Mouse (Mus musculus) neural tube, embryonic 14.5 days (tissue): ENCODE measurements at regions not wholly inside any gene's neighbourhood (a gene's known extent, or its start where the extent isn't known, plus 50 kb on each side); places are given as distances from the start of the nearest gene placed in this dataset.

Experiments used
- ATAC-seq: fragments of 200-750 bp; cut with Nextera tagmentation; 2 replicates; pipeline ENCODE4 v1.8.0; 2017; ENCODE audit warnings: low read depth, mild to moderate bottlenecking, moderate TSS enrichment, moderate library complexity
- H3K27ac ChIP-seq: fragments of 300-500 bp; sonication (generic); 2 replicates; pipeline ENCODE4 v1.5.1; 2014; ENCODE audit warnings: low read depth, mild to moderate bottlenecking, control low read depth, low read length, moderate library complexity, mixed read lengths
- H3K27me3 ChIP-seq: fragments of 300-500 bp; sonication (generic); 2 replicates; pipeline ENCODE4 v1.6.1; 2014; ENCODE audit warnings: low read length; ENCODE audit not compliant: control insufficient read depth, insufficient read depth
- H3K36me3 ChIP-seq: fragments of 300-500 bp; sonication (generic); 2 replicates; pipeline ENCODE4 v1.6.1; 2014; ENCODE audit warnings: low read length, mixed read lengths; ENCODE audit not compliant: control insufficient read depth, insufficient read depth
- H3K4me1 ChIP-seq: fragments of 300-500 bp; sonication (generic); 2 replicates; pipeline ENCODE4 v1.6.1; 2014; ENCODE audit warnings: low read length; ENCODE audit not compliant: control insufficient read depth, insufficient read depth
- H3K4me2 ChIP-seq: fragments of 300-500 bp; sonication (generic); 2 replicates; pipeline ENCODE4 v1.6.1; 2014; ENCODE audit warnings: mild to moderate bottlenecking, low read depth, low read length, control low read depth
- H3K4me3 ChIP-seq: fragments of 300-500 bp; sonication (generic); 2 replicates; pipeline ENCODE4 v1.5.1; 2014; ENCODE audit warnings: low read depth, low read length, control low read depth, mixed read lengths
- H3K9ac ChIP-seq: fragments of 300-500 bp; sonication (generic); replicated peaks from 2 replicates; pipeline ENCODE4 v1.6.1; 2014; ENCODE audit warnings: low read depth, mild to moderate bottlenecking, control low read depth, low read length, mixed read lengths
- H3K9me3 ChIP-seq: fragments of 300-500 bp; sonication (generic); 2 replicates; pipeline ENCODE4 v1.6.1; 2016; ENCODE audit warnings: low read length; ENCODE audit not compliant: control insufficient read depth
- WGBS: fragments of 180-500 bp; shearing (Covaris S2); extraction: QIAGEN DNeasy Blood & Tissue Kit; methylation state at CpG from one replicate; pipeline ENCODE4 v1.1.7; 2014; 5-methylcytosine and 5-hydroxymethylcytosine counted together

DNA sequence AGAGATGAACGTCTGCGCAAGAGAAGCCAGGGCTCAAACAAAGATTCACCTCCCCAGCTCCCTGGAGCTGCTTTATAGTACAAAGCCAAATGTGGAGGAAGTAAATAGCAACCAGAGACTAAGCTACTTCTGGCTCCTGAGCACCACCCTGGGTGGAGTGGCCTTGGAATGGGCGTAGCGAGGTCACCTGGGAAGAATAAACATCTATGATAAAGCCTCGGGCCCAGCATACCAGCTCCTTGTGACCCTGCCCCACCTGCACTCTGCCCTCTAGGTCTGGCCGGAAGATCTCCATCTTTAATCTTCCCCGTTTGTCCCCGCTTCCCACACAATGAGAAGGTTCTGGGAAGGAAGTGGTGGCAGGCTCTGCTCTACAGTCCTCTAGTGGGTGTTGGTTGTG is 61.0 kb upstream of the Ptpn3 start:
- Histone ChIP-seq H3K4me1 (no peaks in the 10 kb centered on the region), H3K27me3 (no peaks in the 10 kb centered on the region), H3K36me3 (no peaks in the 10 kb centered on the region), H3K27ac (no peak overlapping the region), H3K9ac (no peak overlapping the region), H3K9me3 (no peaks in the 10 kb centered on the region), H3K4me2 (no peak overlapping the region), H3K4me3 (no peak overlapping the region)
- WGBS: 90% methylated on average over 8 of the region's 8 CpGs
- ATAC-seq: no peak

DNA sequence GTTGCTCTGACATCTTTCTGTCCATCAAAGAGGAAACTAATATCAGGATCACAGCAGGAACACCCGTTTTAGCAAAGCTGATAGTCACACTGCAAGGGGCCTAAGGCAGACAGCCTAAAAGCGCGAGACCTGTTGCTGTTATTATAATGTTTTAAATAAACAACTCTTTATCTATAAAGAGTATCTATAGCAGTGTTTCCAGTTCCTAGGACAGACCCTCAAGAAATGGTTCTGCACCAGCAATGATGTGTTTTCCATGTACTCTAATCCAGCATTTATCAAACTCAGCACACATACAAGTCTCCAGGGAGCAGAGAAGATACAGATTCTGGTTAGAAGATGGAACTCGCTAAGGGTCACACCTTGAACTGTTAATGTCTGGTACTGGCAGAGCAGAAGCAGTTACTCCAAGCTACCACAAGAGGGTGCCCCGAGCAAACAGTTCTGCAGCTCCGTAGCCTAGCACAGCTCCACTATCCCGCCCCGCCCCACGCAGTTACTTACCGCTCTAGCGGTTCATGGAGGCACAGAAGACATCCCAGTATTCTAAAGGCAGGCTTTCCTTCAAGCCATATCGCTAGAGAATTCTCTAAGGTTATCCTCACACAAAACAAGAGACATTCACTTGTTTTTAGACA is 64.2 kb upstream of the Palm2 start:
- no peak overlapping the region for H3K4me3 ChIP-seq
- H3K36me3 ChIP-seq: no peaks in the 10 kb centered on the region
- H3K27ac ChIP-seq: no peak overlapping the region
- no peaks in the 10 kb centered on the region for H3K9me3 ChIP-seq
- H3K4me1 ChIP-seq: no peaks in the 10 kb centered on the region
- no peak overlapping the region for H3K9ac ChIP-seq
- 18% methylated on average over 12 of the region's 12 CpGs for WGBS
- H3K4me2 ChIP-seq: no peak overlapping the region
- peak; percentile 95 for ATAC-seq
- H3K27me3 ChIP-seq: no peaks in the 10 kb centered on the region

DNA sequence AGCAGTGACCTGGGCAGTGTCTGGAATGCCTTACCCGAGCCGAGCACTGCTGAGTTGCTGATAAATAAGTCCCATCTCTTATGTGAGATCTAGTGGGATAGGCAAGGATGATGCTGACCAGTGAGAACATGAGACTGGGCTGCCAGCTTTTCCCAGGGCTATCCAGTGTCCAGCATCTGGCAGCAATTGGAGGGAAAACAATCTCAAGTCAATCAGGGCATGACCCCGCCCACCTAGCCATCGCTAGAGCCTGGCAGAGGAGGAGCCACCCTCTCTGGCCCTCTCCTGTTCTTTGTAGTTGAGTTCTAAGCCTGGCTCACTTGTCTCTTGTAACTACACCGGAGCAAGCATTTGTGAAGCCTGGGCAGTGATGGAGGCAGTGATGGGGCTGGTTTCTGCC is 56.2 kb upstream of the Palm2 start:
- Histone ChIP-seq H3K27ac (no peak overlapping the region), H3K9ac (no peak overlapping the region), H3K4me2 (no peak overlapping the region), H3K27me3 (no peaks in the 10 kb centered on the region), H3K9me3 (no peaks in the 10 kb centered on the region), H3K4me1 (no peaks in the 10 kb centered on the region), H3K36me3 (no peaks in the 10 kb centered on the region), H3K4me3 (no peak overlapping the region)
- 62% methylated on average over 5 of the region's 5 CpGs for WGBS
- ATAC-seq: no peak

DNA sequence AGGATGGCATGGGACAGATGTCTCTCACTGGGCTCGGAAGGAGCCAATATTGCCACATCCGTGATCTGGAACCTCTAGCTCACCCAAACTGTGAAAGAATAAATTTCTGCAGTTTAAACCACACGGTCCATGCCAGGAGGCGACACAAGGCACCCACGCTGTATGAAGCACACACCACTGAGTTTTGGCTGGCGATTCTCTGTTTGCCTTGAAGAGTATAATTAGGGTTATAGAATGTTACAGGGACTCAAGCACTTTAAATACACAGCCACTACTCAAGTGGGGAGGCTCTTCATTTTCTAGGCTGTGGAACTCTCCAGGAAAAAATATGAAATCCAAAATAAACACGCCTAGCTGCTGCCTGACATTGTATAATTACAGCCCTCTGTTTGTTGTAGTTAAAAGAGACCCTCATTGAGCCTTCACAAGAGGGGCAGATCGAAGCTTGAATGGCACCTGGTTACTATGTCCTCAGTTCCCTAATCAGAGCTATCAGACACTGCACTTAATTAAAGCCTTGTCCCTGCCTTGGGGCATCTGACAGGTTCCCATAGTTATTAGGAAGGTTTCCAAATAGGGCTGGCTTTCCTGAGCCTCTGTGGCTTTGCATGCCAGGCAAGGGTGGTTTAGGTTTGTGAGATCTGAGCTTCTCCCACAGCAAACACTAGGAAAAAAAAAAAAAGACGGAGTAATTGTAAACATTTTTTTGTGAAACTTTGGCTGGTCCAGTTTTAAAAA is 53.8 kb upstream of the Palm2 start:
- Histone ChIP-seq H3K27ac (no peak overlapping the region), H3K9me3 (no peaks in the 10 kb centered on the region), H3K4me1 (no peaks in the 10 kb centered on the region), H3K4me2 (no peak overlapping the region), H3K36me3 (no peaks in the 10 kb centered on the region), H3K27me3 (no peaks in the 10 kb centered on the region), H3K4me3 (no peak overlapping the region), H3K9ac (no peak overlapping the region)
- WGBS: 85% methylated on average over 9 of the region's 9 CpGs
- ATAC-seq: no peak

DNA sequence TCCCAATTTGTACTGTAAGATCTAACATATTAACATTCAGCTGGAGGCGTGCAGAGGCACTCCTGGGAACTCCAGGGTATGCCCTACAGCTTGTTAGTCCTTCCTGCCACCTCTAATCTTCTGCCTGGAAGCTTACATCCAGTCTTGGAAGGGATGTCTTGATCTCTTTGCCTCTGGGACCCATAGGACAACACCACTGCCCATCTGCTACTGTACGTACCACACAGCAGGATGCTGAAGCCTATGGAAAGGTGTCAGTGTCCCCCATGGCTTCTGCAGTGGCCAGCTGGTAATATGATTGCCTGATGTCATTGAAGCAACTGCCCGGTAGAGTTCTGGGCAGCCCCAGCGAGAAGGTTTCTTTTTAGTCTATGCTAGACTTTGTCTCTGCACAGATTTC is 52.7 kb upstream of the Palm2 start:
- WGBS: 90% methylated on average over 4 of the region's 4 CpGs
- Histone ChIP-seq H3K36me3 (no peaks in the 10 kb centered on the region), H3K27ac (no peak overlapping the region), H3K4me1 (no peaks in the 10 kb centered on the region), H3K9me3 (no peaks in the 10 kb centered on the region), H3K27me3 (no peaks in the 10 kb centered on the region), H3K4me3 (no peak overlapping the region), H3K9ac (no peak overlapping the region), H3K4me2 (no peak overlapping the region)
- ATAC-seq: no peak
